9 mouse cellular contexts compared by ENCODE assay signal in genomic region chr3:79261816-79262316, GRCm38 (mm10). TPM values are rescaled to one million over a fixed set of nuclear protein-coding genes. Genes with fewer than 3 reads are reported as not detected.
A peak's percentile ranks its signal among the peaks of the same experiment; 100 is the strongest.
DNase-seq lines count a peak whose midpoint lies in the region; ATAC-seq lines count a peak whose summit lies in the region.
"Had no signal": no experiment of that assay in that cellular context is flagged by ENCODE, and none has a peak within 500 bp of the region (broad histone marks: within the 10 kb centered on the region; RNA-seq: fewer than 3 reads in every experiment).

No protein-coding gene starts in this region.

- no peak overlapping the region for H3K4me3 ChIP-seq in forebrain, embryonic 15.5 days
- H3K4me3 ChIP-seq in forebrain, embryonic 14.5 days (ENCODE audit: low read depth, low read length): no peak overlapping the region
- no peak overlapping the region for H3K4me3 ChIP-seq in lung, embryonic 15.5 days
- no peak overlapping the region for H3K4me3 ChIP-seq in midbrain, embryonic 15.5 days

- H3K4me2 ChIP-seq in forebrain, embryonic 15.5 days (replicated peaks): no peak overlapping the region
- H3K4me2 ChIP-seq in forebrain, embryonic 14.5 days (ENCODE audit: low read length): no peak overlapping the region
- H3K4me2 ChIP-seq in lung, embryonic 15.5 days: no peak overlapping the region
- no peak overlapping the region for H3K4me2 ChIP-seq in midbrain, embryonic 15.5 days

- no peak overlapping the region for H3K9ac ChIP-seq in forebrain, embryonic 15.5 days (replicated peaks)
- H3K9ac ChIP-seq in forebrain, embryonic 14.5 days (ENCODE audit: low read length): no peak overlapping the region
- H3K9ac ChIP-seq in lung, embryonic 15.5 days: no peak overlapping the region
- no peak overlapping the region for H3K9ac ChIP-seq in midbrain, embryonic 15.5 days

- H3K9me3 ChIP-seq in forebrain, embryonic 15.5 days: no peaks in the 10 kb centered on the region
- peaks cover 5% of the 10 kb centered on the region; the same call in 1 of the 2 replicates for H3K9me3 ChIP-seq in forebrain, embryonic 14.5 days (replicated peaks; ENCODE audit: control insufficient read depth, low read length)
- no peaks in the 10 kb centered on the region for H3K9me3 ChIP-seq in lung, embryonic 15.5 days
- no peaks in the 10 kb centered on the region for H3K9me3 ChIP-seq in midbrain, embryonic 15.5 days

- peak; percentile 63; the same call in 1 of the 2 replicates for ATAC-seq in forebrain, embryonic 15.5 days (replicated peaks)
- ATAC-seq in forebrain, embryonic 14.5 days: no peak
- ATAC-seq in lung, embryonic 15.5 days (ENCODE audit: borderline replicate concordance, extremely low read depth, low FRiP score, low TSS enrichment): peak; percentile 46; the same call in 1 of the 2 replicates
- ATAC-seq in midbrain, embryonic 15.5 days (replicated peaks): no peak

- WGBS in forebrain, embryonic 15.5 days: 83% methylated on average over 6 of the region's 6 CpGs
- WGBS in forebrain, embryonic 14.5 days: 79% methylated on average over 6 of the region's 6 CpGs
- 67% methylated on average over 6 of the region's 6 CpGs for WGBS in lung, embryonic 15.5 days
- 75% methylated on average over 6 of the region's 6 CpGs for WGBS in midbrain, embryonic 15.5 days

- no peaks in the 10 kb centered on the region for H3K36me3 ChIP-seq in forebrain, embryonic 15.5 days
- H3K36me3 ChIP-seq in forebrain, embryonic 14.5 days (ENCODE audit: control insufficient read depth, insufficient read depth, low read length): no peaks in the 10 kb centered on the region
- no peaks in the 10 kb centered on the region for H3K36me3 ChIP-seq in lung, embryonic 15.5 days
- no peaks in the 10 kb centered on the region for H3K36me3 ChIP-seq in midbrain, embryonic 15.5 days (replicated peaks)

- intact Hi-C loops in left cerebral cortex, postnatal 4 days (cut with DNase I): no loop called here

- H3K4me1 ChIP-seq in forebrain, embryonic 15.5 days: peaks cover 3% of the 10 kb centered on the region; the same call in 1 of the 2 replicates
- no peaks in the 10 kb centered on the region for H3K4me1 ChIP-seq in forebrain, embryonic 14.5 days (ENCODE audit: control insufficient read depth, insufficient read depth, low read length)
- H3K4me1 ChIP-seq in lung, embryonic 15.5 days: no peaks in the 10 kb centered on the region
- no peaks in the 10 kb centered on the region; the same call in 1 of the 2 replicates for H3K4me1 ChIP-seq in midbrain, embryonic 15.5 days

- no peak for DNase-seq in forebrain, embryonic 14.5 days (ENCODE audit: low spot score)
- peak; percentile 54 for DNase-seq in brain, adult 2 months (ENCODE audit: low read depth, low spot score)
- peak; percentile 78 to 87 for DNase-seq in kidney, adult 8-10 months
- DNase-seq in heart, adult 8-10 months (ENCODE audit: low spot score): no peak
- no peak for DNase-seq in left cerebral cortex, postnatal 4 days
- DNase-seq: heart, postnatal 14 days had no signal

- no peaks in the 10 kb centered on the region for H3K27me3 ChIP-seq in forebrain, embryonic 15.5 days
- no peaks in the 10 kb centered on the region for H3K27me3 ChIP-seq in forebrain, embryonic 14.5 days (replicated peaks; ENCODE audit: control insufficient read depth, insufficient read depth, low read length)
- no peaks in the 10 kb centered on the region for H3K27me3 ChIP-seq in lung, embryonic 15.5 days
- H3K27me3 ChIP-seq in midbrain, embryonic 15.5 days (replicated peaks): no peaks in the 10 kb centered on the region

- H3K27ac ChIP-seq in forebrain, embryonic 15.5 days (replicated peaks): no peak overlapping the region
- no peak overlapping the region for H3K27ac ChIP-seq in forebrain, embryonic 14.5 days (ENCODE audit: low read depth, low read length)
- H3K27ac ChIP-seq in lung, embryonic 15.5 days: no peak overlapping the region
- no peak overlapping the region for H3K27ac ChIP-seq in midbrain, embryonic 15.5 days

RNA-seq across cellular contexts. Expression of gene Rapgef2, which starts 24.5 kb away (rescaled TPM):
- 11.4 and 11.8 TPM in 2 replicates for polyA plus RNA-seq in forebrain, embryonic 15.5 days (2015; fragmentation: Nextera tagmentation; extraction: Ambion mirVana)
- 9.7 and 10.5 TPM in 2 replicates for polyA plus RNA-seq in forebrain, embryonic 14.5 days (2014; fragmentation: Nextera tagmentation; extraction: Ambion mirVana)
- polyA plus RNA-seq in lung, embryonic 15.5 days (2015; fragmentation: Nextera tagmentation; extraction: Ambion mirVana): 5.9 and 6.2 TPM in 2 replicates
- total RNA-seq in heart, adult 8-10 months (2022): 10 to 100 TPM; 28.3 to 34.8 (median 32.0) TPM
- total RNA-seq in left cerebral cortex, postnatal 4 days (2021): 10 to 100 TPM; 86.1 to 91.9 TPM
- polyA plus RNA-seq in midbrain, embryonic 15.5 days (2015; fragmentation: Nextera tagmentation; extraction: Ambion mirVana): 14.4 and 14.8 TPM in 2 replicates

Comparison
In these comparisons a context has a peak if more than half of its experiments do, and no peak if none do; other contexts are left out.
1. ATAC-seq: peak in forebrain, embryonic 15.5 days (single experiment) and lung, embryonic 15.5 days (single experiment); none in forebrain, embryonic 14.5 days (single experiment) and midbrain, embryonic 15.5 days (single experiment).
2. DNase-seq: peak in brain, adult 2 months (single experiment) and kidney, adult 8-10 months (2 of 2); none in forebrain, embryonic 14.5 days (single experiment), heart, adult 8-10 months (single experiment) and left cerebral cortex, postnatal 4 days (single experiment).